Mouse (Mus musculus): Measurements from ENCODE around the gene Ppy. TPM values are rescaled to one million over a fixed set of nuclear protein-coding genes. Genes with fewer than 3 reads are reported as not detected.
A peak's percentile ranks its signal among the peaks of the same experiment; 100 is the strongest.

Ppy gene
- total RNA-seq (2021), result not detected

GRCm38 (mm10) chr11:102101219-102101618, at the start of gene Ppy:
Gene Ppy (minus strand): TSS chr11:102101319.
- no peak for DNase-seq
- intact Hi-C loops (cut with DNase I), result no loop called here

- intact Hi-C loops (cut with DNase I), result no loop called here
- no peak for DNase-seq
These were observed 46.3 kb upstream of the Ppy start for GRCm38 (mm10) chr11:102147213-102147989.

GRCm38 (mm10) chr11:102146531-102146930, 45.4 kb upstream of the Ppy start:
- intact Hi-C loops (cut with DNase I), result no loop called here
- DNase-seq, result no peak

- intact Hi-C loops (cut with DNase I), result no loop called here
- DNase-seq, result no peak
These were observed 44.9 kb upstream of the Ppy start for GRCm38 (mm10) chr11:102146005-102146404.

GRCm38 (mm10) chr11:102145471-102146001, 44.4 kb upstream of the Ppy start, which contains the start of gene Nags:
Gene Nags (plus strand): TSS chr11:102145513.
- DNase-seq, result no peak
- intact Hi-C loops (cut with DNase I), result no loop called here

- intact Hi-C loops (cut with DNase I), result no loop called here
- no peak for DNase-seq
These were observed 43.9 kb upstream of the Ppy start for GRCm38 (mm10) chr11:102144957-102145470.

- no peak for DNase-seq
- intact Hi-C loops (cut with DNase I), result no loop called here
These were observed 41.2 kb upstream of the Ppy start for GRCm38 (mm10) chr11:102142355-102142754.

- intact Hi-C loops (cut with DNase I), result no loop called here
- DNase-seq, result peak; percentile 66 to 71
These were observed 39.4 kb upstream of the Ppy start for GRCm38 (mm10) chr11:102140508-102140907.

- intact Hi-C loops (cut with DNase I), result loop anchor here (1.0 to 2.0 kb wide), 3 partner anchors 36 to 152 kb away; partner anchors contain the start of gene Dusp3
- peak; percentile 61 to 64 for DNase-seq
These were observed 37.3 kb upstream of the Ppy start for GRCm38 (mm10) chr11:102138447-102138740.

GRCm38 (mm10) chr11:102137625-102138446, 36.7 kb upstream of the Ppy start:
- DNase-seq, result no peak
- intact Hi-C loops (cut with DNase I), result loop anchor here (1.0 to 2.0 kb wide), 3 partner anchors 36 to 151 kb away; partner anchors contain the start of gene Dusp3

GRCm38 (mm10) chr11:102134516-102134915, 33.4 kb upstream of the Ppy start:
- no peak for DNase-seq
- intact Hi-C loops (cut with DNase I), result no loop called here

- intact Hi-C loops (cut with DNase I), result no loop called here
- no peak for DNase-seq
These were observed 16.3 kb upstream of the Ppy start for GRCm38 (mm10) chr11:102117386-102117785.

GRCm38 (mm10) chr11:102116241-102116640, 15.1 kb upstream of the Ppy start:
- no peak for DNase-seq
- intact Hi-C loops (cut with DNase I), result no loop called here

- no peak for DNase-seq
- intact Hi-C loops (cut with DNase I), result no loop called here
These were observed 10.5 kb upstream of the Ppy start for GRCm38 (mm10) chr11:102111576-102111975.

GRCm38 (mm10) chr11:102107732-102108131, 6.6 kb upstream of the Ppy start, which contains the start of gene Pyy:
Gene Pyy (minus strand): TSS chr11:102107832.
- no peak for DNase-seq

GRCm38 (mm10) chr11:102106911-102107310, 5.8 kb upstream of the Ppy start:
- intact Hi-C loops (cut with DNase I), result no loop called here
- DNase-seq, result no peak

More at GRCm38 (mm10) chr11:102107732-102108131, 6.6 kb upstream of the Ppy start, which contains the start of gene Pyy:
- intact Hi-C loops (cut with DNase I), result loop anchor here (2.0 kb wide), 1 partner anchor 23 kb away; no protein-coding TSS in a partner anchor

GRCm38 (mm10) chr11:102102485-102103258, 1.6 kb upstream of the Ppy start:
- intact Hi-C loops (cut with DNase I), result loop anchor here (1.0 to 2.0 kb wide), 2 partner anchors 36 to 164 kb away; no protein-coding TSS in a partner anchor
- DNase-seq, result peak; percentile 60 to 79

- intact Hi-C loops (cut with DNase I), result loop anchor here (2.0 kb wide), 1 partner anchor 36 kb away; no protein-coding TSS in a partner anchor
- peak; percentile 37 to 52 for DNase-seq
These were observed 4.2 kb downstream of the Ppy start for GRCm38 (mm10) chr11:102096887-102097391.

GRCm38 (mm10) chr11:102096446-102096845, 4.7 kb downstream of the Ppy start:
- intact Hi-C loops (cut with DNase I), result loop anchor here (2.0 kb wide), 1 partner anchor 36 kb away; no protein-coding TSS in a partner anchor
- no peak for DNase-seq

- intact Hi-C loops (cut with DNase I), result loop anchor here (2.0 kb wide), 1 partner anchor 35 kb away; no protein-coding TSS in a partner anchor
- DNase-seq, result no peak
These were observed 5.4 kb downstream of the Ppy start for GRCm38 (mm10) chr11:102095676-102096075.
